Comparison of ENCODE assay signal across 11 mouse cellular contexts in the genomic region with DNA sequence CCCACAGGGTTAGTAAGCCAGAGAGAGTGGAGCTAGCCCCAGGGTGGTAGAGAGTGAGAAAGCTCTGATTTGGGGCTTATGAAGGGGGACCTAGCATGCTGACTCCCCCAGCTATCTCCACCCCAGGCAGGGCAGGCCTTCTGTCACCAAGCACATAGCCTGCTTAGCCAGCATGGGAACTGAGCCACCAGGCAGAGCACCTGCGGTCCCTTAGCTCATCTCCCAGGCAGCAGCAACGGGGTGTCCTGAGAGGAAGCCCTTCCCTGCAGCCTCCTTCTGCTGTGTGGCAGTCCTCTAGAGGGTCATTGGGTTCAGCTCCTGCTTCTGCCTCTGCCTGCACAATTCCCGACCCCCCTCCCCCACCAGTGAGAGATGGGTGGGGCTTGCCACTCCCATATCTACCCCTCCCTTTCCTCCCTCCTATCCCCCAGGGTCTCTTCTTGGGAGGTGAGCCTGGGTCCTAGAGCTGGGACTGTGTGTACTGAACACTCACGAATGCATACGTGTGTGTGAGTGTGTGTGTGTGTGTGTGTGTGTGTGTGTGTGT. TPM values are rescaled to one million over a fixed set of nuclear protein-coding genes. Genes with fewer than 3 reads are reported as not detected.
DNase-seq lines count a peak whose midpoint lies in the region; ATAC-seq and TF ChIP-seq lines count a peak whose summit lies in the region.
"Had no signal": no experiment of that assay in that cellular context is flagged by ENCODE, and none has a peak within 500 bp of the region (broad histone marks: within the 10 kb centered on the region; RNA-seq: fewer than 3 reads in every experiment).

No protein-coding gene starts in this region.

- H3K4me1 ChIP-seq in kidney, postnatal 0 days (replicated peaks; ENCODE audit: insufficient read depth, low read length), result peaks cover 43% of the 10 kb centered on the region
- peaks cover 66% of the 10 kb centered on the region for H3K4me1 ChIP-seq in embryonic facial prominence, embryonic 10.5 days

- H3K4me2 ChIP-seq in kidney, postnatal 0 days (ENCODE audit: low read length), result no peak overlapping the region
- peak overlapping the region; percentile 55 for H3K4me2 ChIP-seq in myocyte (ENCODE audit: low read depth)
- H3K4me2 ChIP-seq: lung, embryonic 14.5 days had no signal

- no peaks in the 10 kb centered on the region for H3K9me3 ChIP-seq in kidney, postnatal 0 days (replicated peaks; ENCODE audit: low read length)
- H3K9me3 ChIP-seq in embryonic facial prominence, embryonic 10.5 days, result no peaks in the 10 kb centered on the region
- H3K9me3 ChIP-seq: G1E had no signal

- peak; percentile 8 for DNase-seq in adrenal gland, postnatal 14 days
- DNase-seq in adrenal gland, adult 8-10 months, result no peak
- peak; percentile 46 for DNase-seq in kidney, postnatal 0 days (ENCODE audit: low spot score)
- DNase-seq in kidney, adult 9 months, result no peak
- no peak for DNase-seq in embryonic facial prominence, embryonic 10.5 days (ENCODE audit: low spot score)
- no peak for DNase-seq in urinary bladder, postnatal 36 days (ENCODE audit: low spot score in 2 of 2)
- DNase-seq in right cerebral cortex, postnatal 36 days (ENCODE audit: low spot score in 2 of 2), result no peak
- DNase-seq: gastrocnemius, postnatal 10 days; lung, embryonic 14.5 days had no signal

- WGBS in kidney, postnatal 0 days, result 29% methylated on average over 5 of the region's 5 CpGs
- WGBS in embryonic facial prominence, embryonic 10.5 days, result 56% methylated on average over 5 of the region's 5 CpGs

- no peak overlapping the region for H3ac ChIP-seq in myocyte (ENCODE audit: control insufficient read depth, insufficient read length)

- no peak overlapping the region for H3K9ac ChIP-seq in kidney, postnatal 0 days (ENCODE audit: low read depth, low read length)
- H3K9ac ChIP-seq: lung, embryonic 14.5 days had no signal

- no peaks in the 10 kb centered on the region for H3K36me3 ChIP-seq in kidney, postnatal 0 days (ENCODE audit: insufficient read depth, low read length)
- no peaks in the 10 kb centered on the region for H3K36me3 ChIP-seq in embryonic facial prominence, embryonic 10.5 days (replicated peaks)
- no peaks in the 10 kb centered on the region for H3K36me3 ChIP-seq in myocyte (ENCODE audit: control insufficient read depth, insufficient read depth)

- H3K4me3 ChIP-seq in kidney, postnatal 0 days (replicated peaks; ENCODE audit: low read depth, low read length), result no peak overlapping the region
- no peak overlapping the region for H3K4me3 ChIP-seq in embryonic facial prominence, embryonic 10.5 days
- no peak overlapping the region for H3K4me3 ChIP-seq in myocyte

- TF ChIP-seq POLR2A in myocyte (IDR thresholded peaks at IDR 0.05; ENCODE audit: insufficient read length, low read depth), result peak; percentile 1

- peak; percentile 71 for ATAC-seq in kidney, postnatal 0 days (replicated peaks; ENCODE audit: low FRiP score, low read depth)

- H3K27ac ChIP-seq in kidney, postnatal 0 days, result peak overlapping the region; percentile 82
- H3K27ac ChIP-seq in embryonic facial prominence, embryonic 10.5 days (replicated peaks), result peak overlapping the region; percentile 54

- H3K79me2 ChIP-seq in myocyte (ENCODE audit: control insufficient read depth, insufficient read depth), result peaks cover 6% of the 10 kb centered on the region

- H3K27me3 ChIP-seq in kidney, postnatal 0 days (ENCODE audit: insufficient read depth, low read length), result no peaks in the 10 kb centered on the region
- no peaks in the 10 kb centered on the region for H3K27me3 ChIP-seq in embryonic facial prominence, embryonic 10.5 days (replicated peaks; ENCODE audit: low read depth, poor library complexity, severe bottlenecking)
- H3K27me3 ChIP-seq in myocyte (ENCODE audit: control insufficient read depth, insufficient read depth, insufficient read length), result no peaks in the 10 kb centered on the region

- no peak for TF ChIP-seq CTCF in kidney, postnatal 0 days (IDR thresholded peaks at IDR 0.05; ENCODE audit: low read depth)

TF ChIP-seq in myocyte, 11 proteins besides CTCF, POLR2A, EP300 and RAD21:
- TF ChIP-seq TCF12 (IDR thresholded peaks at IDR 0.05; ENCODE audit: insufficient read depth, poor library complexity, severe bottlenecking) (no peak), TCF3 (IDR thresholded peaks at IDR 0.05; ENCODE audit: insufficient read length, low read depth) (no peak), MYOG (IDR thresholded peaks at IDR 0.05; ENCODE audit: control insufficient read depth in 1 of 3, insufficient read depth in 1 of 3, insufficient read length in 2 of 3, low read depth in 2 of 3) (no peak), REST (IDR thresholded peaks at IDR 0.05; ENCODE audit: insufficient read depth, insufficient read length) (no peak), MYOD1 (IDR thresholded peaks at IDR 0.05; ENCODE audit: control insufficient read depth in 1 of 3, insufficient read length in 2 of 3, low read depth in 2 of 3) (no peak), USF1 (IDR thresholded peaks at IDR 0.05; ENCODE audit: low read depth) (no peak), MAX (IDR thresholded peaks at IDR 0.05; ENCODE audit: low read depth) (no peak), CEBPB (IDR thresholded peaks at IDR 0.05; ENCODE audit: insufficient read depth, poor library complexity, severe bottlenecking) (no peak), POLR2AphosphoS2 (IDR thresholded peaks at IDR 0.05; ENCODE audit: insufficient read length, low read depth) (no peak), E2F4 (IDR thresholded peaks at IDR 0.05; ENCODE audit: insufficient read depth) (no peak), SRF (IDR thresholded peaks at IDR 0.05; ENCODE audit: control insufficient read depth, insufficient read length, low read depth) (no peak)

RNA-seq across cellular contexts. Expression of a gene that starts 32.4 kb away (rescaled TPM):
- 20.5 and 29.6 TPM in 2 replicates for total RNA-seq in adrenal gland, postnatal 14 days (2021)
- 10 to 100 TPM; 24.9 to 45.2 (median 36.2) TPM for total RNA-seq in adrenal gland, adult 8-10 months (2022)
- polyA plus RNA-seq in kidney, postnatal 0 days (2015; fragmentation: Nextera tagmentation; extraction: Ambion mirVana), result 24.9 and 29.5 TPM in 2 replicates
- polyA plus RNA-seq in embryonic facial prominence, embryonic 10.5 days (2016; fragmentation: Nextera tagmentation; extraction: Ambion mirVana), result 28.4 and 30.9 TPM in 2 replicates
- polyA plus RNA-seq in myocyte (2012; fragmentation: generic; extraction: Trizol), result 28.5 TPM

RNA-seq across cellular contexts. Expression of a gene that starts 47.4 kb away (rescaled TPM):
- total RNA-seq in adrenal gland, postnatal 14 days (2021), result 814 and 958 TPM in 2 replicates
- 100 to 1,000 TPM; 742 to 804 (median 775) TPM for total RNA-seq in adrenal gland, adult 8-10 months (2022)
- 645 and 750 TPM in 2 replicates for polyA plus RNA-seq in kidney, postnatal 0 days (2015; fragmentation: Nextera tagmentation; extraction: Ambion mirVana)
- polyA plus RNA-seq in embryonic facial prominence, embryonic 10.5 days (2016; fragmentation: Nextera tagmentation; extraction: Ambion mirVana), result 539 and 546 TPM in 2 replicates
- 2,984 TPM for polyA plus RNA-seq in myocyte (2012; fragmentation: generic; extraction: Trizol)

RNA-seq across cellular contexts. Expression of a gene that starts 48.4 kb away (rescaled TPM):
- 36.1 and 39.8 TPM in 2 replicates for total RNA-seq in adrenal gland, postnatal 14 days (2021)
- 10 to 100 TPM; 38.8 to 50.6 (median 45.4) TPM for total RNA-seq in adrenal gland, adult 8-10 months (2022)
- polyA plus RNA-seq in kidney, postnatal 0 days (2015; fragmentation: Nextera tagmentation; extraction: Ambion mirVana), result 1.8 and 2.0 TPM in 2 replicates
- polyA plus RNA-seq in embryonic facial prominence, embryonic 10.5 days (2016; fragmentation: Nextera tagmentation; extraction: Ambion mirVana), result 1.4 and 1.9 TPM in 2 replicates
- polyA plus RNA-seq in myocyte (2012; fragmentation: generic; extraction: Trizol), result 32.6 TPM

Comparison
In these comparisons a context has a peak if more than half of its experiments do, and no peak if none do; other contexts are left out.
1. DNase-seq: peak in adrenal gland, postnatal 14 days (single experiment) and kidney, postnatal 0 days (single experiment); none in adrenal gland, adult 8-10 months (single experiment), kidney, adult 9 months (single experiment), embryonic facial prominence, embryonic 10.5 days (single experiment), urinary bladder, postnatal 36 days (0 of 2) and right cerebral cortex, postnatal 36 days (0 of 2).
2. RNA of a gene that starts 48.4 kb away (polyA plus RNA-seq): 32.6 TPM in myocyte (single experiment); 1.8 to 2.0 TPM in kidney, postnatal 0 days and 1.4 to 1.9 TPM in embryonic facial prominence, embryonic 10.5 days; every median in the first group is over 10 times any median in the second.